Mouse (Mus musculus) MEL (cell line): ENCODE results near the gene Ovol2. TPM values are rescaled to one million over a fixed set of nuclear protein-coding genes. Genes with fewer than 3 reads are reported as not detected.

Experiments used
- DNase-seq: peaks from one replicate; pipeline ENCODE4 v3.0.0; 2011; ENCODE audit warnings: low read depth, low spot score
- H3K27ac ChIP-seq: 2 replicates; pipeline ENCODE4 v1.5.1; 2012; ENCODE audit warnings: low read depth, mild to moderate bottlenecking, control low read depth, low read length, moderate library complexity; ENCODE audit not compliant: control insufficient read depth
- H3K27me3 ChIP-seq, 2 experiments: fragments of 150-350 bp in 1 of 2; sonication (generic) in 1 of 2; 2 replicates each; pipeline ENCODE4 v1.6.1; 2012; ENCODE audit warnings: low read length in 2 of 2, mild to moderate bottlenecking in 2 of 2, improper control_type of control experiment in 1 of 2, moderate library complexity in 1 of 2; ENCODE audit not compliant: insufficient read depth in 2 of 2, control insufficient read depth in 1 of 2
- H3K36me3 ChIP-seq, 2 experiments: 2 replicates each; pipeline ENCODE4 v1.6.1; 2012 to 2014; ENCODE audit warnings: low read length in 2 of 2, improper control_type of control experiment in 1 of 2, inconsistent platforms in 1 of 2, mild to moderate bottlenecking in 1 of 2; ENCODE audit not compliant: insufficient read depth in 2 of 2, control insufficient read depth in 1 of 2
- H3K4me1 ChIP-seq, 2 experiments: fragments of 150-350 bp in 1 of 2; sonication (generic) in 1 of 2; 2 replicates each; pipeline ENCODE4 v1.6.1; 2012; ENCODE audit warnings: low read length in 2 of 2, improper control_type of control experiment in 1 of 2, mild to moderate bottlenecking in 1 of 2; ENCODE audit not compliant: insufficient read depth in 2 of 2, control insufficient read depth in 1 of 2
- H3K4me3 ChIP-seq, 2 experiments: fragments of 150-350 bp in 1 of 2; sonication (generic) in 1 of 2; 2 replicates each; pipeline ENCODE4 v1.5.1; 2012; ENCODE audit warnings: low read depth in 2 of 2, low read length in 2 of 2, mild to moderate bottlenecking in 2 of 2, moderate library complexity in 2 of 2, control low read depth in 1 of 2, improper control_type of control experiment in 1 of 2; ENCODE audit not compliant: control insufficient read depth in 1 of 2, insufficient read depth in 1 of 2
- H3K79me2 ChIP-seq: 2 replicates; pipeline ENCODE4 v1.6.1; 2012; ENCODE audit warnings: mild to moderate bottlenecking, low read length, moderate library complexity; ENCODE audit not compliant: control insufficient read depth, poor library complexity, insufficient read depth
- H3K9ac ChIP-seq: 2 replicates; pipeline ENCODE4 v1.6.1; 2012; ENCODE audit warnings: low read depth, mild to moderate bottlenecking, control low read depth, low read length, moderate library complexity; ENCODE audit not compliant: control insufficient read depth, poor library complexity, severe bottlenecking
- H3K9me3 ChIP-seq: fragments of 150-350 bp; sonication (generic); replicated peaks from 2 replicates; pipeline ENCODE4 v1.6.1; 2012; ENCODE audit warnings: mild to moderate bottlenecking, low read length, improper control_type of control experiment, moderate library complexity; ENCODE audit not compliant: insufficient read depth
- BHLHE40 ChIP-seq: IDR thresholded peaks from 2 replicates; pipeline ENCODE4 v1.6.1; 2012; ENCODE audit warnings: low read depth, mild to moderate bottlenecking, inconsistent platforms, low read length, improper control_type of control experiment, borderline replicate concordance
- CHD1 ChIP-seq: IDR thresholded peaks from 2 replicates; pipeline ENCODE4 v1.6.1; 2012; ENCODE audit warnings: low read depth, mild to moderate bottlenecking, inconsistent platforms, low read length, improper control_type of control experiment
- EP300 ChIP-seq, 2 experiments: IDR thresholded peaks; 2 replicates each; pipeline ENCODE4 v1.6.1; 2011; ENCODE audit warnings: improper control_type of control experiment in 2 of 2, low read length in 2 of 2, low read depth in 1 of 2, mild to moderate bottlenecking in 1 of 2
- GABPA ChIP-seq: IDR thresholded peaks from 2 replicates; pipeline ENCODE4 v1.6.1; 2012; ENCODE audit warnings: low read depth, mild to moderate bottlenecking, inconsistent platforms, low read length, improper control_type of control experiment, moderate library complexity
- GATA1 ChIP-seq: IDR thresholded peaks from 2 replicates; pipeline ENCODE4 v1.6.1; 2011; ENCODE audit warnings: low read depth, low read length, improper control_type of control experiment
- KAT2A ChIP-seq: conservative IDR thresholded peaks from 2 replicates; pipeline ENCODE4 v1.6.1; 2012; ENCODE audit warnings: low read depth, low read length, improper control_type of control experiment, inconsistent platforms
- MAFK ChIP-seq: IDR thresholded peaks from 2 replicates; pipeline ENCODE4 v1.6.1; 2011; ENCODE audit warnings: low read depth, mild to moderate bottlenecking, low read length, improper control_type of control experiment, borderline replicate concordance
- MEF2A ChIP-seq: IDR thresholded peaks from 2 replicates; pipeline ENCODE4 v1.6.1; 2014; ENCODE audit warnings: low read depth, mild to moderate bottlenecking, inconsistent platforms, low read length, improper control_type of control experiment; ENCODE audit not compliant: poor library complexity, insufficient replicate concordance, severe bottlenecking; ENCODE audit errors: extremely low read depth
- MXI1 ChIP-seq: IDR thresholded peaks from 2 replicates; pipeline ENCODE4 v1.6.1; 2011; ENCODE audit warnings: mild to moderate bottlenecking, low read depth, low read length, improper control_type of control experiment
- MYB ChIP-seq: IDR thresholded peaks from 2 replicates; pipeline ENCODE4 v1.6.1; 2011; ENCODE audit warnings: mild to moderate bottlenecking, low read depth, low read length, improper control_type of control experiment
- MYC ChIP-seq: IDR thresholded peaks from 2 replicates; pipeline ENCODE4 v1.6.1; 2011; ENCODE audit warnings: low read depth, mild to moderate bottlenecking, low read length, improper control_type of control experiment, moderate library complexity
- RAD21 ChIP-seq: IDR thresholded peaks from 2 replicates; pipeline ENCODE4 v1.6.1; 2011; ENCODE audit warnings: mild to moderate bottlenecking, low read depth, low read length, improper control_type of control experiment
- SIN3A ChIP-seq: IDR thresholded peaks from 2 replicates; pipeline ENCODE4 v1.6.1; 2012; ENCODE audit warnings: low read length, improper control_type of control experiment, inconsistent platforms
- TBP ChIP-seq: IDR thresholded peaks from 2 replicates; pipeline ENCODE4 v1.8.0; 2011; ENCODE audit warnings: low read depth, low read length, improper control_type of control experiment
- TCF12 ChIP-seq: IDR thresholded peaks from 2 replicates; pipeline ENCODE4 v1.6.1; 2014; ENCODE audit warnings: low read depth, mild to moderate bottlenecking, inconsistent platforms, low read length, improper control_type of control experiment, moderate library complexity
- UBTF ChIP-seq: IDR thresholded peaks from 2 replicates; pipeline ENCODE4 v1.6.1; 2012; ENCODE audit warnings: low read depth, mild to moderate bottlenecking, inconsistent platforms, low read length, improper control_type of control experiment, moderate library complexity, borderline replicate concordance; ENCODE audit not compliant: insufficient read depth
- USF1 ChIP-seq: IDR thresholded peaks from 2 replicates; pipeline ENCODE4 v1.6.1; 2014; ENCODE audit warnings: low read depth, mild to moderate bottlenecking, inconsistent platforms, low read length, improper control_type of control experiment, moderate library complexity
- USF2 ChIP-seq, 2 experiments: IDR thresholded peaks; 2 replicates each; pipeline ENCODE4 v1.6.1; 2011 to 2012; ENCODE audit warnings: improper control_type of control experiment in 2 of 2, low read length in 2 of 2, borderline replicate concordance in 1 of 2, inconsistent platforms in 1 of 2, low read depth in 1 of 2, mild to moderate bottlenecking in 1 of 2; ENCODE audit not compliant: insufficient read depth in 1 of 2
- ZC3H11A ChIP-seq: IDR thresholded peaks from 2 replicates; pipeline ENCODE4 v1.6.1; 2012; ENCODE audit warnings: low read depth, mild to moderate bottlenecking, inconsistent platforms, low read length, improper control_type of control experiment
- ZKSCAN1 ChIP-seq: IDR thresholded peaks from 2 replicates; pipeline ENCODE4 v1.6.1; 2012; ENCODE audit warnings: low read depth, mild to moderate bottlenecking, inconsistent platforms, low read length, improper control_type of control experiment, moderate library complexity
- ZMIZ1 ChIP-seq: IDR thresholded peaks from 2 replicates; pipeline ENCODE4 v1.6.1; 2012; ENCODE audit warnings: low read depth, mild to moderate bottlenecking, inconsistent platforms, low read length, improper control_type of control experiment, moderate library complexity
- ZNF384 ChIP-seq: IDR thresholded peaks from 2 replicates; pipeline ENCODE4 v1.6.1; 2012; ENCODE audit warnings: low read depth, mild to moderate bottlenecking, inconsistent platforms, low read length, improper control_type of control experiment
- polyA plus RNA-seq, 2 experiments: library from polyadenylated mRNA; stranded (reverse) in 1 of 2; unstranded in 1 of 2; fragments of >175 nt in 1 of 2; fragments of >200 nt in 1 of 2; gene quantifications; 2 replicates each; pipeline versions ENCODE4 v1.2.1 to v1.2.4; 2012; ENCODE audit warnings: low replicate concordance in 2 of 2, low read depth in 1 of 2; ENCODE audit not compliant: insufficient read length in 2 of 2, insufficient read depth in 1 of 2, missing spikeins in 1 of 2
- total RNA-seq: library from RNA; depleted of rRNA; stranded (reverse); fragments of 300-350 nt; gene quantifications from 2 replicates; pipeline ENCODE4 v1.2.3, GENCODE M21; 2012

The Ovol2 gene
- total and polyA plus RNA-seq, 3 experiments: not detected

DNA sequence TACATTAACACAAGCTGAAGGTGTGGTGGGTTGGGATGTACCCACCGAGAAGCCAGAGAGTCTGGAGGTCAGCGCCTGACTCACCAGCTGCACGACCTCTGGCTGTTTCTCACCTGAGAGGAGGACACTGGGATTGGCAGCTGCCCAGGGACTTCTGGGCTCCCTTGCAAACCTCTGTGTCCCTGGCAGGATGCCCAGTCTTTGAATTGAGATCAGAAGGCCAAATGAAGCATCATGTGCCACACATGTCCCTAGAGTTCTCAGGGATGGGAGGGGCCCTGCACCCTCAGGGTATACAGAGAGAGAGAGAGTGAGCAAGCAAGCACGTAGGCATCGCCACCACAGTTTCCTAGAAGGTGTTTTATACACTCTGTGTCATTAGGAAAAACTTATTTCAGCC is 52.2 kb downstream of the Ovol2 start:
- peaks cover 0 to 3% of the 10 kb centered on the region in 2 experiments; a peak in 2 of 4 replicates for H3K4me1 ChIP-seq
- no peak overlapping the region for H3K9ac ChIP-seq
- TF ChIP-seq MAFK (no peak), RAD21 (no peak), GATA1 (no peak), MXI1 (no peak), SIN3A (no peak)
- H3K36me3 ChIP-seq: peaks cover 2 to 10% of the 10 kb centered on the region in 2 experiments
- H3K79me2 ChIP-seq: peaks cover 3% of the 10 kb centered on the region; the same call in 1 of the 2 replicates
- DNase-seq: peak; percentile 57
- no peaks in the 10 kb centered on the region for H3K9me3 ChIP-seq
- H3K27me3 ChIP-seq: no peaks in the 10 kb centered on the region
- no peak overlapping the region for H3K27ac ChIP-seq
- no peak overlapping the region for H3K4me3 ChIP-seq

DNA sequence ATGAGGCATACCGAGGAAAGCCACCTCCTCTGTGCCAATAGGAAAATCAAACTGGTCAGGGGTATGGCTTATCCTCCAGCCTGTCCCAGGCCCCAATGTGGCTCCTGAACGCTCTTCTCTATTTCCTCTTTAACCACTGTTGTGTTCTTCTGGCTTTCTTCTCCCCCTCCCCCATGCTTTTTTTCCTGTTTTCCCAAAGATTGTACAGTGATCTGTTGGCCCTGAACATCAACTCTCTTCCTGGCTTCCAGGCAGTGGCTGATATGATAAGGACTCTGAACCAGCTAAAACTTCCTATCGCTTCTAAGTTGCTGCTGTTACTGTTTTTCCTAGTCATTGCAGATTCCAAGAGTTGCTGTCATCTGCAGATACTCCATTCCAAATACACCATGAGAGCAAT is 55.1 kb downstream of the Ovol2 start:
- Histone ChIP-seq H3K4me3 (no peak overlapping the region), H3K79me2 (peaks cover 25% of the 10 kb centered on the region), H3K9me3 (no peaks in the 10 kb centered on the region), H3K36me3 (peaks cover 2 to 28% of the 10 kb centered on the region in 2 experiments), H3K27me3 (no peaks in the 10 kb centered on the region), H3K4me1 (peaks cover 3 to 12% of the 10 kb centered on the region in 2 experiments; a peak in 3 of 4 replicates), H3K27ac (no peak overlapping the region), H3K9ac (no peak overlapping the region)
- DNase-seq: no peak
- no peak for TF ChIP-seq MYC
- no peak for TF ChIP-seq ZMIZ1
- TF ChIP-seq SIN3A: no peak
- no peak for TF ChIP-seq GABPA
- TF ChIP-seq TBP: no peak
- TF ChIP-seq USF1: no peak
- no peak for TF ChIP-seq ZKSCAN1

DNA sequence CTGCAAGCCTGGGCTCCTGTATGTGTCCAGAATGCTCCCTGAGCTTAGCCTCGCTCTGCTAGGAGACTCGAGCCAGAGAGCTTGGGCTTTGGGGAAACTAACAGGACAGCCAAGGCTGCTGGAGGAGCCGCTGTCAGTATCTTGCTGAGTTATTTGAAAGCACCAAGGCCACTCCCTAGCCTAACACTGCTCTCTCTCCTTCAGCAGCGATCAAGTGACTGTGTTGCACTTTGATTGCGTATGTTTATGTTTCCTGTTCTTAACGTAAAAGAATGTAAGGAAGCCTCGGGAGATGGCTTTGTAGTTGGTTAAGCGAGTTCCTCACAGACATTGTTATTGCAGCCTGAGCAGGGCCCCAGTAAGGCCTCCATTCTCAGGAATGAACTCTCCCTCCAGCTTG is 57.2 kb downstream of the Ovol2 start:
- Histone ChIP-seq H3K79me2 (peaks cover 43% of the 10 kb centered on the region), H3K27ac (no peak overlapping the region), H3K4me3 (no peak overlapping the region), H3K36me3 (peaks cover 2 to 24% of the 10 kb centered on the region in 2 experiments), H3K27me3 (no peaks in the 10 kb centered on the region), H3K4me1 (peaks cover 3 to 11% of the 10 kb centered on the region in 2 experiments; a peak in 3 of 4 replicates), H3K9me3 (no peaks in the 10 kb centered on the region), H3K9ac (no peak overlapping the region)
- TF ChIP-seq ZNF384: no peak
- TF ChIP-seq USF2 (IDR thresholded peaks at IDR 0.05; ENCODE audit: borderline replicate concordance in 1 of 2, insufficient read depth in 1 of 2, low read depth in 1 of 2, low read length in 2 of 2): no peak
- no peak for TF ChIP-seq KAT2A
- TF ChIP-seq TCF12: no peak
- no peak for TF ChIP-seq MEF2A
- no peak for TF ChIP-seq EP300 (IDR thresholded peaks at IDR 0.05; ENCODE audit: low read depth in 1 of 2, low read length in 2 of 2)
- no peak for TF ChIP-seq USF1
- no peak for TF ChIP-seq UBTF
- TF ChIP-seq ZC3H11A: no peak
- TF ChIP-seq MYB: no peak
- no peak for TF ChIP-seq BHLHE40
- no peak for TF ChIP-seq CHD1
- no peak for DNase-seq
